Mouse (Mus musculus): Measurements from ENCODE around the gene Gm10320.

DNA sequence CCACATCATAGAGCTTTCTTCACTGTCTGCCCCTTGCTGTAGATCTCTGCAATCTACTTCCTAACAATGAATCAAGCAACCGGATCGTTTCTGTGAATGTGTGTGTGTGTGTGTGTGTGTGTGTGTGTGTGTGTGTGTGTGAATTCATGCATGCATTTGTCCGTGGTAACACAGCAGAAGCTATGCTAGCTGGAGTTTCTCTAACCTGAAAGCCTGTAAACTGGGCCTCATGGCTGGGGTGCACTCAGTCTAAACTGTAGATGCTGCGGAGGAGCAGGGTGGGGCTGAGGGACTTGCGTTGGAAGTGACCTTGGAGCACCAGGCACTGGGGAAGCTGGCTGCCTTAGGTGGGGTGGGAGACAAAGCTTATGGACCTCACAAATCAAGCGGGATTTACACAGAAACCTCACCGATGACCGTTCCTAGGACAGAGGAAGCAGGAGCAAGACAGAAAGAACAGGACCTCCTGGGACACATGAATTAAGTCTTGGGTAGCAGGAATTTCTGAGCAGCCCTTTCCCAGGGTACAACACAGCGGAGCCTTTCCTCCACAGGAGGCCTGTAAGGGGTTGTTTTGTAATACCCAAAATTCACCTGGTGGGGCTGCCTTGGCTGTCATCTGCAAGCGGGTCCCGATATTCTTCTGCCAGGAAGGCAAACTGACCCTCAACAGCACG is 41.0 kb upstream of the Gm10320 start:
- TF ChIP-seq CTCF (conservative IDR thresholded peaks at IDR 0.05; ENCODE audit: insufficient read depth, insufficient read length, low read depth, low read length) = no peak
- TF ChIP-seq POLR2A (IDR thresholded peaks at IDR 0.05; ENCODE audit: low read depth, low read length) = no peak
